Mouse (Mus musculus) adrenal gland, adult (tissue): ENCODE results near the gene Fuca1.

ENCODE experiments used
- DNase-seq, 2 experiments: peaks; one replicate each; pipeline ENCODE4 v3.0.0; 2022 to 2023; ENCODE audit warnings: low spot score in 1 of 2; ENCODE audit not compliant: inconsistent age in 2 of 2

The Fuca1 gene

GRCm38 (mm10) chr4:135949475-135949874 lies 28.9 kb downstream of the Fuca1 start:
- DNase-seq, result peak in 1 of 2 experiments; percentile 53

DNA sequence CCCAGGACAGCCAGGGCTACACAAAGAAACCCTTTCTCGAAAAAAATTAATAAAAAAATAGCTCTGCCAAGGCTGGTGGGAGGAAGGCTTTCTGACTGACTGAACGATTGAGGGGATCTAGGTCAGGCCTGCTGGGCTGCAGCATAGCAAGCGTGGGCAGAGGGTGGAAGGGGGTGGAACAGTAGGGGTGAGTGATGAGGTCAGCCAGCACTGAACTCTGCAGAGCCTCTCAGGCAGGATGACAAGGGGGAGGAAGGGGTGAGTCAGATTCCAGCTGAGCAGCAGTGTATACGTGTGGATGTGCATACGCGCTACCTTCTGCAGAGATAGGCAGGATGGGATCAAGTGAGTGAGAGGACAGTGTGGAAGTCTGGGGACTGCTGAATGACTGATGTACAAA lies 29.4 kb downstream of the Fuca1 start:
- peak; percentile 55 to 60 for DNase-seq

DNA sequence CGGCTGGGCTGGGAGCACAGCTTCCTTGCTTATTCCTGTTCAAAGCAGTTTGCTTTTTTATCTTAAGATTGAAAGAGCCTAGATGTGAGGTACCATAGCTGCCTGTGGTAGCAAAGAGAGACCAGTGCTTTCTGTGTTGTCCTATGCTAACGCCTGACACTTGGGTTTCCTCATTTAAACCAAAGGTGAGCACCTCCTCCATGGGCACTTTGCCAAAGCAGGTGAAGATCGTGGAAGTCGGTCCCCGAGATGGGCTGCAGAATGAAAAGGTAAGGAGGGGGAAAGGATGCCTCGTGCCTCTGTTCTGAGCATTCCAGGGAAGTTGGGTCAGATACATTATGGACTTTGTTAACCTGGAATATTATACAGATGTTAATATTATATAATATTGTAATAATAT lies 29.8 kb downstream of the Fuca1 start:
- DNase-seq, result peak in 1 of 2 experiments; percentile 28

DNA sequence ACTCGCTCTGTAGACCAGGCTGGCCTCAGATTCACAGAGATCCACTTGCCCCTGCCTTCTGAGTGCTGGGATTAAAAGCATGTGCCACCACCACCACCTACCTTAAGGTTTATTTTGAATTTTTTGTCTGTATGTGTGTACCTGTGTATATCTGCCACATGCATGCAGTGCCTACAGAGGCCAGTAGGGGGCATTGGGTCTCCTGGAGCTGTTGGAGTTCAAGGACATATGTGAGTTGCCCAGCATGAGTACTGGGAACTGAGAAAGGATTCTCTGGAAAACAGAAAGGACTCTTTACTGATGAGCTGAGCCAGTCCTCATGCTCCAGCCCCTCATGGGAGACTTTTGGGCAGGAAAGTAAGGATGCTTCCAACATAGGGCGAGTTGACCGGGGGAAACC lies 31.0 kb downstream of the Fuca1 start:
- DNase-seq, result no peak

GRCm38 (mm10) chr4:135953179-135953578 lies 32.6 kb downstream of the Fuca1 start:
- DNase-seq, result no peak

DNA sequence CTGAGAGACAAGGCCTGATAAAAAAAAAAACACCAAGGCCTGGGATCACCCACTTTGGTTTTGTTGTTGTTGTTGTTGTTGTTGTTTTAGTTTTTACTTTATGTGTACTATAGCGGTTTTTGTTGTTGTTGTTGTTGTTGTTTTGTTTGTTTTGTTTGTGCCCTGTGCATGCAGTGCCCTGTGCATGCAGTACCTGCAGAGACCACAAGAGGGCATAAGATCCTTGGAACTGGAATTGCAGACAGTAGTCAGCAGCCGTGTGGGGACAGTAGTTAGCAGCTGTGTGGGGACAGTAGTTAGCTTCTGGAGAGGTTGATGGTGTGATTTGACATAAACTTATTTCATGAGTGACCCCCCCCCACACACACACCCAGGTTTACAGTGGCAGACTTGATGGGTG lies 33.7 kb downstream of the Fuca1 start:
- peak; percentile 58 to 90 for DNase-seq

DNA sequence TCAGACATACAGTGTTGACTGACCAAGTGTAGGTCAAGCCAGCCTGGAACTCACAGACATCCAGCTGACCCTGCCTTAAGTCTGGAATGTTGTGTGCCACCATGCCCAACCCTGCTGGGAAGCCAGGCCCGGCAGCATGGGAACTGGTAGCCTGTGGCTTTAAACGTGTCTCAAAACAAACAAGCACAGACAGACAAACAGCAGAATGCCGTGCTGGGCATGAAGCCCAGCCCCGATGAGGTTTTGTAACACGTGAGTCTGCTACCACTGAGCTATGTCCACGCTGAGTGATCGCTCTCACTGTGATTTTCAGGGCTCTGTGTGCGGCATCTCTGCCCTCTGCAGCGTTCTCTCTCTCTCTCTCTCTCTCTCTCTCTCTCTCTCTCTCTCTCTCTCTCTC lies 35.4 kb downstream of the Fuca1 start:
- peak in 1 of 2 experiments; percentile 40 for DNase-seq

- DNase-seq, result peak in 1 of 2 experiments; percentile 58
These were observed 37.8 kb downstream of the Fuca1 start for GRCm38 (mm10) chr4:135958354-135958753.

DNA sequence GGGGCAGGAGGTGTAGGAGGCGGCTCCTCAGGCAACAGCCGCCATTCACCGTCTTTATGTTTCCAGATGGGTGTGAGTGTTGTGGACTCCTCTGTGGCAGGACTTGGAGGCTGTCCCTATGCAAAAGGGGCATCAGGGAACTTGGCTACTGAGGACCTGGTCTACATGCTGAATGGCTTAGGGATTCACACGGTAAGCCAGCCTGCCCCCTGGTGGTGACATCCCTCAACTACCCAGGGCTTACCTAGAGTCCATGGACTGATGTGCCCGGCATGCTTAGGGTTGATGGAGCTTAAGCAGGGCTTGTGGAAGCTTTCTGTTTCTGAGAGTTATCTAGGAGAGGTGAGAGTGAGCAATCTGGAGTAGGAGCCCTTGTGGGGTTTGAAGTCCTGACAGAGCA lies 40.2 kb downstream of the Fuca1 start:
- peak; percentile 73 to 92 for DNase-seq

GRCm38 (mm10) chr4:135961709-135962108 lies 41.2 kb downstream of the Fuca1 start:
- peak in 1 of 2 experiments; percentile 46 for DNase-seq

DNA sequence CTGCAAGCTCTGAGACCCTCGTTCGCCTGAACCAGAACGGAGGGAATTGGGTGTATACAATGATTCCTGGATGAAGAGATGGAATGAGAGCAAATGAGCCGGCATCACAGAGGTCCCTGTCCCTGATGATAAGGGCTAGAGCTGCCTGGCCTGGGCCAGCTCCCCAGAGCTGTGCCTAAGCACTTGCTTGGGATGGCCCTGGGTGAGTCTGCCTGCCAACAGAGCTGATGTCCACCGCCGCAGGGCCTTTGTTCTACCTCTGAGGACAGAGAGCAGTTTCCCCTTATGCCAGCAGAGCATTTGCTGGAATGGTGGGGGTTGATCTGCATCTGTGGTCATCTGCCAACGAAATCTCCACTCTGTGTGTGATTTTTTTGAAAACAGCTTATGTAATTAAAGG lies 41.7 kb downstream of the Fuca1 start:
- DNase-seq, result peak in 1 of 2 experiments; percentile 49

DNA sequence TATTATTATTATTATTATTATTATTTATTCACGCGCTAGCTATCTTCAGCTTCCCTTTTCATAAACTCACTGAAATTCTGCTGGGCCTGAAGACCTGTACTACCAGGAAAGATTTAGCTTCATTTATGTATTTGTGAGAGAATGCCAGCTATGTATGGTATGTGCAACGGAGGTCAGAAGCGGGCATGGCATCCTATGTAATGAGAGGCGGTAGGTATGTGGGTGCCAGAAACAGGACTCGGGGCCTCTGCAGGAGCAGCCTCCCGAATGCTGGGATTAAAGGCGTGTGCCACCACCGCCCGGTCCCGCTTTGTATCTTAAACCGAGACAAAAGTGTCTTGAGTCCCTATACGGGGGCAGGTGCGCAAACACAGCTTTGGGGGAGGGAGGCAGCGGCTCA lies 42.4 kb downstream of the Fuca1 start:
- no peak for DNase-seq

- DNase-seq, result peak; percentile 95 to 98
These were observed 43.1 kb downstream of the Fuca1 start, which contains the start of gene Gale for GRCm38 (mm10) chr4:135963457-135964193. TSS of gene Gale (plus strand) at chr4:135963727.

DNA sequence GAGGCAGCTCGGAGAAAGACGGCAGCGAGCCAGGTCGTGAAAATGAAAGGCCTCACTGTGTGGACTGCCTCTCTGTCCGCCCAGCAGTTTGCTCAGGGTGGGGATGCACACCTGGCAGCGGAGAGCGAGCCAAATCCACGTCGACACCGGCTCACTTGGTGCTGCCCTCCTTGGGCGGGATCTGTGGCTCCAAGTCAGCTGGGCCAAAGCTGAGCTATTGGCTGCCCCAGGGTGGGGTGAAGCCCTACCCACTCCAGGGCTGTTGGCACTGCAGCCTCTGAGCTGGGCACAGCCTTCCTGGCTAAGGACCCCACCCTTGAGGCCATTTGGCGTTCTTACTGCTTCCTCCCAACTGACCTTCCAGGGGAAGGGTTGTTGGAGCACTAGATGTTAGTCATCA lies 43.9 kb downstream of the Fuca1 start:
- DNase-seq, result peak; percentile 85 to 87

- DNase-seq, result peak in 1 of 2 experiments; percentile 39
These were observed 44.6 kb downstream of the Fuca1 start for GRCm38 (mm10) chr4:135965113-135965512.

- peak in 1 of 2 experiments; percentile 35 for DNase-seq
These were observed 45.7 kb downstream of the Fuca1 start for GRCm38 (mm10) chr4:135966283-135966682.

- DNase-seq, result peak in 1 of 2 experiments; percentile 42
These were observed 46.7 kb downstream of the Fuca1 start for GRCm38 (mm10) chr4:135967086-135967760.

DNA sequence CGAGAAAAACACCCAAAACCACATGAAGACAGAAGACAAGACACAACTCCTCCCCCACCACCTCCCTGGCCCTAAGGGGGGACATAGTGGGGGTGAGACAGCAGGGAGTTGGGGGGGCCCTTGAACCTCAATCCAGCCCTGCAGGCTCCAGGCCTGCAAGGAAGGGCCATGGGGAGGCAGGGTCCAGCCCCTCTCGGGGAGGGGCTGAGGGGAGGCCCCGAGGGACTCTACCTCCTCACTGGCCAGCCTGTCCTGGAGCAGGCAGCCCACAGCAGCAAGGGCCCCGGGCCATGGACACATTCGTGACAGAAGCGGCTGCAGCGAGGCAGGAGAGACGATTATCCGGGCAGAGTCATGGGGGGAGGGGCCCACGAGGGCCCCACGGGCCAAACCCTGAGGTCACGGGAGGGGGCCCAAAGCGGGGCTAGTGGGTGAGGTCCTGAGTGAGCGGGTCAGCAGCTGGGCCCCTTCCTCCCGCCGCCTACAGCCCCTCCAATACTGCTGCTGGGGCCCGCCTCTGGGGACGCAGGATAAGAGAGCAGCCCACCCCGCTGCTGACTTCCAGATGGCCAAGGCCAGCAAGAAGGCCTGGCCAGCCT lies 47.8 kb downstream of the Fuca1 start:
- DNase-seq, result peak; percentile 25 to 37

DNA sequence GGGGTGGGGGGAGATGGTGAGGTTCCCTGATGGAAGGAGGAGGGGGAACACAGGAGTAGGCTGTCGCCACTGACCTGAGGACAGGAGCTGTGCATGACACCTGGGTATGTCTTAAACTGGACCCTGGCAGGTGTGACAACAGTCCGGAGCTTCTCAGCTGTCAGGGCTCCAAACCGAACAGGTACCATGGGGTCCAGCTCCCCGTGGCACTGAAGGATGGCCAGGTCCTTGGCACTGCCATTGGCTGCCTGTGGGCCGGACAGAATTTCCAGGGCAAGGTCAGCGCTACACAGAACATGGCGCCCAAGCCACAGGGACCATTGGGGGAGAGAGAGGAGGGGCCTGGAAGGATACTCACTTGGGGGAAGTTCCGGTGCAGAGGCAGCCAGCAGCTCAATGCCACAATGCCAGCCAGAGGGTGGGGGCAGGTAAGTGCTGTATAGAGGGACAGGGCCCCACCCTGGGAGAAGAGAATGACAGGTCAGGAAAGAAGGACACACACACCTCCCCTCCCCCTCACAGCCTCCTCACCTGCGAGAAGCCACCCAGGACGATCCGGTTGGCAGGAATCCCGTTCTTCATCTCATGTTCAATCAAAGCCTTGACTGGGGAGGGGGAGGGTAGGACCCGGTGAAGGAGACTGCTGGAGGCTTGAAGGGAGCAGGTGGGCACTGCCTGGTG lies 48.7 kb downstream of the Fuca1 start:
- peak in 1 of 2 experiments; percentile 14 for DNase-seq

GRCm38 (mm10) chr4:135970585-135970984 lies 50.0 kb downstream of the Fuca1 start:
- DNase-seq, result peak in 1 of 2 experiments; percentile 22
